Mouse (Mus musculus): ENCODE data around the gene P3h3.

- TF ChIP-seq POLR2A (IDR thresholded peaks at IDR 0.05; ENCODE audit: insufficient read length, low read depth) = peak; percentile 83
- TF ChIP-seq MYOD1 (IDR thresholded peaks at IDR 0.05; ENCODE audit: control insufficient read depth in 1 of 3, insufficient read length in 2 of 3, low read depth in 2 of 3) = no peak
- TF ChIP-seq MAX (IDR thresholded peaks at IDR 0.05; ENCODE audit: low read depth) = no peak
- peak in 1 of 3 experiments; percentile 2 for TF ChIP-seq MYOG (IDR thresholded peaks at IDR 0.05; ENCODE audit: control insufficient read depth in 1 of 3, insufficient read depth in 1 of 3, insufficient read length in 2 of 3, low read depth in 2 of 3)
- TF ChIP-seq TCF3 (IDR thresholded peaks at IDR 0.05; ENCODE audit: insufficient read length, low read depth) = no peak
- TF ChIP-seq REST (IDR thresholded peaks at IDR 0.05; ENCODE audit: insufficient read depth, insufficient read length) = no peak
- no peak for TF ChIP-seq E2F4 (IDR thresholded peaks at IDR 0.05; ENCODE audit: insufficient read depth)
- peak; percentile 41 for TF ChIP-seq USF1 (IDR thresholded peaks at IDR 0.05; ENCODE audit: low read depth)
- peak; percentile 51 for TF ChIP-seq POLR2AphosphoS2 (IDR thresholded peaks at IDR 0.05; ENCODE audit: insufficient read length, low read depth)
- TF ChIP-seq TCF12 (IDR thresholded peaks at IDR 0.05; ENCODE audit: insufficient read depth, poor library complexity, severe bottlenecking) = no peak
- peak; percentile 52 for TF ChIP-seq SRF (IDR thresholded peaks at IDR 0.05; ENCODE audit: control insufficient read depth, insufficient read length, low read depth)
- no peak for TF ChIP-seq CEBPB (IDR thresholded peaks at IDR 0.05; ENCODE audit: insufficient read depth, poor library complexity, severe bottlenecking)
Measured at GRCm38 (mm10) chr6:124828868-124829798, 28.4 kb downstream of the P3h3 start, which contains the start of the genes Usp5 and Cdca3.

Measured in myocyte (in vitro differentiated cells).